Mouse (Mus musculus) intestine, postnatal 0 days (tissue): ENCODE results near the gene Lrig3. TPM values are rescaled to one million over a fixed set of nuclear protein-coding genes. Genes with fewer than 3 reads are reported as not detected.

Experiments
- ATAC-seq: fragments of 200-750 bp; cut with Nextera tagmentation; 2 replicates; pipeline ENCODE4 v1.8.0; 2017; ENCODE audit warnings: mild to moderate bottlenecking, moderate TSS enrichment, moderate library complexity
- H3K27ac ChIP-seq: fragments of 300-500 bp; sonication (generic); 2 replicates; pipeline ENCODE4 v1.5.1; 2014; ENCODE audit warnings: mild to moderate bottlenecking, low read depth, low read length, moderate library complexity
- H3K27me3 ChIP-seq: fragments of 300-500 bp; sonication (generic); replicated peaks from 2 replicates; pipeline ENCODE4 v1.6.1; 2014; ENCODE audit warnings: low read length, mixed read lengths; ENCODE audit not compliant: control insufficient read depth, insufficient read depth
- H3K36me3 ChIP-seq: fragments of 300-500 bp; sonication (generic); 2 replicates; pipeline ENCODE4 v1.6.1; 2014; ENCODE audit warnings: mild to moderate bottlenecking, moderate library complexity; ENCODE audit not compliant: control insufficient read depth, insufficient read depth
- H3K4me1 ChIP-seq: fragments of 300-500 bp; sonication (generic); replicated peaks from 2 replicates; pipeline ENCODE4 v1.6.1; 2014; ENCODE audit warnings: antibody characterized with exemption, low read length, mixed read lengths; ENCODE audit not compliant: control insufficient read depth, insufficient read depth
- H3K4me2 ChIP-seq: fragments of 300-500 bp; sonication (generic); replicated peaks from 2 replicates; pipeline ENCODE4 v1.6.1; 2014; ENCODE audit warnings: low read depth, mild to moderate bottlenecking, moderate library complexity
- H3K4me3 ChIP-seq: fragments of 300-500 bp; sonication (generic); 2 replicates; pipeline ENCODE4 v1.5.1; 2014; ENCODE audit warnings: low read depth, low read length
- H3K9ac ChIP-seq: fragments of 300-500 bp; sonication (generic); 2 replicates; pipeline ENCODE4 v1.6.1; 2014; ENCODE audit warnings: mild to moderate bottlenecking, low read depth, low read length
- H3K9me3 ChIP-seq: fragments of 300-500 bp; sonication (generic); 2 replicates; pipeline ENCODE4 v1.6.1; 2016; ENCODE audit warnings: mixed run types; ENCODE audit not compliant: control insufficient read depth
- CTCF ChIP-seq: sonication (generic); IDR thresholded peaks from 2 replicates; pipeline ENCODE4 v1.5.1; 2016; ENCODE audit warnings: low read depth, mild to moderate bottlenecking, control low read depth, antibody characterized with exemption, moderate library complexity
- WGBS: fragments of 180-500 bp; shearing (Covaris S2); extraction: QIAGEN DNeasy Blood & Tissue Kit; methylation state at CpG from one replicate; pipeline ENCODE4 v1.1.7; 2014; 5-methylcytosine and 5-hydroxymethylcytosine counted together
- polyA plus RNA-seq: library from polyadenylated mRNA; unstranded; fragments of >200 nt; fragmentation: Nextera tagmentation; extraction: Ambion mirVana; gene quantifications from 2 replicates; pipeline ENCODE4 v1.2.1, GENCODE M21; 2015

Lrig3 gene
- polyA plus RNA-seq, 1 experiment from 2014 or later: 6.7 TPM

- peak overlapping the region; percentile 63; the same call in 1 of the 2 replicates for H3K27ac ChIP-seq
- peaks cover 5% of the 10 kb centered on the region; the same call in 1 of the 2 replicates for H3K36me3 ChIP-seq
- H3K27me3 ChIP-seq: no peaks in the 10 kb centered on the region
- ATAC-seq: no peak
- peak overlapping the region; percentile 91 for H3K4me2 ChIP-seq
- TF ChIP-seq CTCF: no peak
- WGBS: 19% methylated on average over 10 of the region's 10 CpGs
- H3K9me3 ChIP-seq: no peaks in the 10 kb centered on the region
- peaks cover 10% of the 10 kb centered on the region for H3K4me1 ChIP-seq
- peak overlapping the region; percentile 86 for H3K4me3 ChIP-seq
- H3K9ac ChIP-seq: no peak overlapping the region
Observed at GRCm38 (mm10) chr10:125969133-125969490, 3.1 kb downstream of the Lrig3 start.

DNA sequence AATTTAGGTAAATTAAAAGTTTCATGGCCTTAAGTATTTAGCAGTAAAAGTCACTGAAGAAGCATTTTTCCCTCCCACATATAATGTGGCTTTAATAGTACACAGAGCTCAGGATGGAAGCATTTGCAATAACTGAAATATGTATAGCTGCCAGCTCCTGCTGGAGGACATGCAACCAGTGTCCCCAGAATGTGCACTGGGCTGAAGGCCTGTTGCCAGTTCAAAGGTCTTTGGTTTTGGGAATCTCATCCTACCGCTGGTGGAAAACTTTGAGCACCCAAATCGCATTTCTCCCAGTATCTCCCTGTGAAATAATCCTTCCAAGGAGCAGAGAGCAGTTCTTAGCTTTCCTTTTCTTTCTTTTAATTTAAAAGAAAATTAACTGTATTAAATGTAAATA lies 4.1 kb downstream of the Lrig3 start:
- ATAC-seq: no peak
- H3K27ac ChIP-seq: no peak overlapping the region; the same call in 1 of the 2 replicates
- H3K27me3 ChIP-seq: no peaks in the 10 kb centered on the region
- H3K4me1 ChIP-seq: peaks cover 10% of the 10 kb centered on the region
- peak overlapping the region; percentile 91 for H3K4me2 ChIP-seq
- H3K9me3 ChIP-seq: no peaks in the 10 kb centered on the region
- TF ChIP-seq CTCF: no peak
- WGBS: 73% methylated on average over 2 of the region's 2 CpGs
- peaks cover 9% of the 10 kb centered on the region; the same call in 1 of the 2 replicates for H3K36me3 ChIP-seq
- H3K4me3 ChIP-seq: no peak overlapping the region
- H3K9ac ChIP-seq: no peak overlapping the region

GRCm38 (mm10) chr10:125970500-125970899 lies 4.5 kb downstream of the Lrig3 start:
- no peaks in the 10 kb centered on the region for H3K27me3 ChIP-seq
- no peak overlapping the region for H3K9ac ChIP-seq
- no peak for TF ChIP-seq CTCF
- WGBS: 55% methylated on average over 4 of the region's 4 CpGs
- peaks cover 13% of the 10 kb centered on the region; the same call in 1 of the 2 replicates for H3K36me3 ChIP-seq
- ATAC-seq: no peak
- H3K27ac ChIP-seq: no peak overlapping the region; the same call in 1 of the 2 replicates
- H3K4me1 ChIP-seq: peaks cover 10% of the 10 kb centered on the region; the same call in 1 of the 2 replicates
- H3K4me2 ChIP-seq: peak overlapping the region; percentile 91
- H3K4me3 ChIP-seq: no peak overlapping the region
- no peaks in the 10 kb centered on the region for H3K9me3 ChIP-seq

DNA sequence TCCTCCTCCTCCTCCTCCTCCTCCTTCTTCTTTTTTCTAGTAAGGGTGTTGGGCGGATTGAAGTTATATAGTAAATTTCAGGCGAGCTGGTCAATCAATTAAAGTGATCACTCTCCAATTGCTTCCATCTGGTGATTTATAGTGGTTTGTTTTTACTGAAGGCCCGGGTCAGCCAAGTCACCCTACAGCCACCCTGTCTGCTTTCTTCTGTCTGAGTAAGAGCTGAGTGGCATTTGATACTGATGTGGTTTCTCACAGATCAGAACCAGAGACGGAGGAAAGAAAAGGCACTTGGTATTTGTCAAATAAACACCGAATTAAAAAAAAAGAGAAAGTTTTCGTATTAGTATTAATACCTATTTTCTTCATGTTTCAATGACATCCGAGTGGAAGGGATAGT lies 7.8 kb downstream of the Lrig3 start:
- no peak overlapping the region for H3K9ac ChIP-seq
- no peak for TF ChIP-seq CTCF
- no peak for ATAC-seq
- WGBS: 80% methylated on average over 7 of the region's 7 CpGs
- H3K27ac ChIP-seq: no peak overlapping the region
- H3K27me3 ChIP-seq: no peaks in the 10 kb centered on the region
- H3K4me2 ChIP-seq: no peak overlapping the region
- no peak overlapping the region for H3K4me3 ChIP-seq
- peaks cover 10% of the 10 kb centered on the region; the same call in 1 of the 2 replicates for H3K4me1 ChIP-seq
- H3K9me3 ChIP-seq: no peaks in the 10 kb centered on the region
- peaks cover 23% of the 10 kb centered on the region for H3K36me3 ChIP-seq

- no peak for ATAC-seq
- Histone ChIP-seq H3K9ac (no peak overlapping the region), H3K9me3 (no peaks in the 10 kb centered on the region), H3K27ac (no peak overlapping the region), H3K4me3 (no peak overlapping the region), H3K4me2 (no peak overlapping the region), H3K36me3 (no peaks in the 10 kb centered on the region), H3K27me3 (no peaks in the 10 kb centered on the region), H3K4me1 (peaks cover 7% of the 10 kb centered on the region; the same call in 1 of the 2 replicates)
- TF ChIP-seq CTCF: no peak
- 95% methylated on average over 5 of the region's 5 CpGs for WGBS
Observed at GRCm38 (mm10) chr10:125981938-125982337, 16.0 kb downstream of the Lrig3 start.

- ATAC-seq: no peak
- TF ChIP-seq CTCF: no peak
- 82% methylated on average over 9 of the region's 9 CpGs for WGBS
Observed at GRCm38 (mm10) chr10:125984473-125985035, 18.6 kb downstream of the Lrig3 start.

More at GRCm38 (mm10) chr10:125984473-125985035, 18.6 kb downstream of the Lrig3 start:
- no peak overlapping the region for H3K4me3 ChIP-seq
- no peaks in the 10 kb centered on the region for H3K9me3 ChIP-seq
- H3K4me1 ChIP-seq: peaks cover 7% of the 10 kb centered on the region; the same call in 1 of the 2 replicates
- no peak overlapping the region for H3K9ac ChIP-seq
- no peak overlapping the region for H3K27ac ChIP-seq
- no peak overlapping the region for H3K4me2 ChIP-seq
- H3K27me3 ChIP-seq: no peaks in the 10 kb centered on the region
- H3K36me3 ChIP-seq: no peaks in the 10 kb centered on the region; the same call in 1 of the 2 replicates
